8 mouse cellular contexts compared by ENCODE assay signal in the genomic region with DNA sequence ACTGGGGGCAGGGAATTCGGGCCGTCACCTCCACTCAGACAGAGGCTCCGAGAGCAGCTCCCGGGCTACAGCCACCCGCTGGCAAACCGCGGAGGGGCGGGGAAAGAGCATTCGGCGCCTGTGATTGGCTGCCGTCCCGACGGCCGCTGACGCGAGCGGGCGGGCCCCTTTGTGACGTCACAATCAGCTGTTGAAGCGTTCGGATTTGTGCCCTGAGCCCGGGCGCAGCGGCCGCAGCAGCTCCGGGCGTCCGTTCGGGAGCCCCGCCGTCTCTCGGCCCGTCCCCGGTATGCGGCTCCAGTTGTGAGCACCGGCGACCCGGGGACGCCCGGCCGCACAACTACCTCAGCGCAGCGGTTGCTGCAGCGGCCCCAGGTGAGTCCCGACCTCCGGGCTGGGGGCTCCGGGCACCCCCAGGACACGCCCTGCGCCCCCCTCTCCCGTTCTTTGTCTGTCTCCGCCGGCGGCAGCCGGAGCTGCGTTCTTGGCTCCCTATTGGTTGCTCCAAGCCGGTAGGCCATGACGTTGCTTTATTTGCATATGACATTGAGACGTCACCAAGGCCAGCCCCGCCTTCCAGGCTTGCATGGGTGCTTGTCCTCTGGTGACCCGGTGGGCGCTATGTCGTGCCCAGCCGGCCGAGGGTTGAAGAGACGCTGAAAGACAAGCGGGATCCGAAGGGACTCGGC. TPM values are rescaled to one million over a fixed set of nuclear protein-coding genes. Genes with fewer than 3 reads are reported as not detected.
DNase-seq lines count a peak whose midpoint lies in the region; ATAC-seq lines count a peak whose summit lies in the region.

No protein-coding gene starts in this region.

- H3K27ac ChIP-seq in hindbrain, embryonic 13.5 days: peak overlapping the region; percentile 100

- H3K36me3 ChIP-seq in hindbrain, embryonic 13.5 days: peaks cover 18% of the 10 kb centered on the region

- DNase-seq in Muller cell, postnatal 12 days (ENCODE audit: inconsistent ontology term): peak; percentile 97
- DNase-seq in cerebellum, adult 9-11 months: peak; percentile 97
- peak; percentile 95 to 98 for DNase-seq in frontal cortex, postnatal 10 days (ENCODE audit: low spot score in 2 of 2)
- peak; percentile 95 to 98 for DNase-seq in layer of hippocampus, postnatal 25 days (ENCODE audit: extremely low spot score in 1 of 2, low spot score in 1 of 2)
- DNase-seq in lung, postnatal 25 days (ENCODE audit: low spot score): peak; percentile 97
- peak; percentile 98 for DNase-seq in retina, embryonic 14.5 days (ENCODE audit: low spot score)
- peak; percentile 99 for DNase-seq in thymus, postnatal 4 days

- H3K27me3 ChIP-seq in hindbrain, embryonic 13.5 days: peaks cover 6% of the 10 kb centered on the region

- peaks cover 60% of the 10 kb centered on the region for H3K4me1 ChIP-seq in hindbrain, embryonic 13.5 days (replicated peaks)

- H3K4me2 ChIP-seq in hindbrain, embryonic 13.5 days: peak overlapping the region; percentile 84

- under 1% methylated on average over 67 of the region's 68 CpGs for WGBS in hindbrain, embryonic 13.5 days

- peak overlapping the region; percentile 94 for H3K9ac ChIP-seq in hindbrain, embryonic 13.5 days

- H3K9me3 ChIP-seq in hindbrain, embryonic 13.5 days: no peaks in the 10 kb centered on the region

- peak; percentile 94 for ATAC-seq in hindbrain, embryonic 13.5 days (ENCODE audit: low FRiP score)

- H3K4me3 ChIP-seq in hindbrain, embryonic 13.5 days: peak overlapping the region; percentile 65

RNA-seq across cellular contexts. Expression of gene Trp53inp2, which starts 0.9 kb away (rescaled TPM):
- polyA plus RNA-seq in hindbrain, embryonic 13.5 days (2015; fragmentation: Nextera tagmentation; extraction: Ambion mirVana): 125 and 126 TPM in 2 replicates
- total RNA-seq in layer of hippocampus, postnatal 25 days (2021): 100 to 1,000 TPM; 158 to 178 TPM

RNA-seq across cellular contexts. Expression of gene Pigu, which starts 24.6 kb away (rescaled TPM):
- polyA plus RNA-seq in hindbrain, embryonic 13.5 days (2015; fragmentation: Nextera tagmentation; extraction: Ambion mirVana): 52.1 and 53.6 TPM in 2 replicates
- total RNA-seq in layer of hippocampus, postnatal 25 days (2021): 10 to 100 TPM; 25.7 to 27.0 TPM

Comparison
In these comparisons a context has a peak if more than half of its experiments do, and no peak if none do; other contexts are left out.
1. Peak in every context shown above with its lines: DNase-seq, ATAC-seq, H3K4me3 ChIP-seq and H3K27ac ChIP-seq.